Mouse (Mus musculus) limb, embryonic 12.5 days (tissue): ENCODE results near the gene Suox. TPM values are rescaled to one million over a fixed set of nuclear protein-coding genes. Genes with fewer than 3 reads are reported as not detected.

ENCODE experiments used
- ATAC-seq: fragments of 200-750 bp; cut with Nextera tagmentation; 2 replicates; pipeline ENCODE4 v1.8.0; 2017; ENCODE audit warnings: low read depth, moderate TSS enrichment; ENCODE audit not compliant: insufficient number of reproducible peaks, insufficient read depth, low FRiP score, low TSS enrichment
- H3K27ac ChIP-seq: fragments of 300-500 bp; sonication (generic); 2 replicates; pipeline ENCODE4 v1.5.1; 2016; ENCODE audit warnings: mild to moderate bottlenecking, moderate library complexity
- H3K27me3 ChIP-seq: fragments of 300-500 bp; sonication (generic); 2 replicates; pipeline ENCODE4 v1.6.1; 2016; ENCODE audit warnings: mild to moderate bottlenecking, moderate library complexity
- H3K36me3 ChIP-seq: fragments of 300-500 bp; sonication (generic); 2 replicates; pipeline ENCODE4 v1.6.1; 2016; ENCODE audit warnings: mild to moderate bottlenecking, moderate library complexity
- H3K4me1 ChIP-seq: fragments of 300-500 bp; sonication (generic); replicated peaks from 2 replicates; pipeline ENCODE4 v1.6.1; 2016
- H3K4me2 ChIP-seq: fragments of 300-500 bp; sonication (generic); 2 replicates; pipeline ENCODE4 v1.6.1; 2016; ENCODE audit warnings: mild to moderate bottlenecking, moderate library complexity
- H3K4me3 ChIP-seq: fragments of 300-500 bp; sonication (generic); replicated peaks from 2 replicates; pipeline ENCODE4 v1.5.1; 2016; ENCODE audit warnings: mild to moderate bottlenecking
- H3K9ac ChIP-seq: fragments of 300-500 bp; sonication (generic); replicated peaks from 2 replicates; pipeline ENCODE4 v1.6.1; 2016; ENCODE audit warnings: mild to moderate bottlenecking, moderate library complexity
- H3K9me3 ChIP-seq: fragments of 300-500 bp; sonication (generic); 2 replicates; pipeline ENCODE4 v1.6.1; 2016; ENCODE audit warnings: mild to moderate bottlenecking, moderate library complexity
- WGBS: fragments of 180-500 bp; shearing (Covaris S2); methylation state at CpG from one replicate; pipeline ENCODE4 v1.1.7; 2016; 5-methylcytosine and 5-hydroxymethylcytosine counted together
- polyA plus RNA-seq: library from polyadenylated mRNA; unstranded; fragments of >200 nt; fragmentation: Nextera tagmentation; extraction: Ambion mirVana; gene quantifications from 2 replicates; pipeline ENCODE4 v1.2.1, GENCODE M21; 2016

Suox gene
- polyA plus RNA-seq, 1 experiment from 2014 or later, result 14.7 TPM

- WGBS, result 62% methylated on average over 5 of the region's 5 CpGs
- Histone ChIP-seq H3K9ac (no peak overlapping the region), H3K4me3 (no peak overlapping the region), H3K4me1 (peaks cover 6% of the 10 kb centered on the region), H3K27ac (no peak overlapping the region), H3K4me2 (no peak overlapping the region), H3K36me3 (no peaks in the 10 kb centered on the region), H3K27me3 (no peaks in the 10 kb centered on the region; the same call in 1 of the 2 replicates), H3K9me3 (no peaks in the 10 kb centered on the region)
- no peak for ATAC-seq
Measured at GRCm38 (mm10) chr10:128663441-128664220, 10.2 kb downstream of the Suox start.

- Histone ChIP-seq H3K9ac (no peak overlapping the region), H3K27me3 (no peaks in the 10 kb centered on the region; the same call in 1 of the 2 replicates), H3K4me1 (no peaks in the 10 kb centered on the region), H3K36me3 (no peaks in the 10 kb centered on the region), H3K9me3 (no peaks in the 10 kb centered on the region), H3K4me3 (no peak overlapping the region), H3K4me2 (no peak overlapping the region), H3K27ac (no peak overlapping the region)
- no peak for ATAC-seq
Measured at GRCm38 (mm10) chr10:128662465-128662864, 11.4 kb downstream of the Suox start.

- Histone ChIP-seq H3K4me2 (no peak overlapping the region), H3K4me1 (no peaks in the 10 kb centered on the region), H3K4me3 (no peak overlapping the region), H3K36me3 (no peaks in the 10 kb centered on the region), H3K27ac (no peak overlapping the region), H3K9ac (no peak overlapping the region), H3K27me3 (no peaks in the 10 kb centered on the region), H3K9me3 (no peaks in the 10 kb centered on the region)
- ATAC-seq, result no peak
- 54% methylated on average over 9 of the region's 9 CpGs for WGBS
Measured at GRCm38 (mm10) chr10:128659490-128659889, 14.4 kb downstream of the Suox start.

- H3K9me3 ChIP-seq, result no peaks in the 10 kb centered on the region
- no peak for ATAC-seq
- H3K4me2 ChIP-seq, result no peak overlapping the region
- 49% methylated on average over 9 of the region's 9 CpGs for WGBS
- no peak overlapping the region for H3K9ac ChIP-seq
- H3K36me3 ChIP-seq, result no peaks in the 10 kb centered on the region
- no peak overlapping the region for H3K4me3 ChIP-seq
- H3K27ac ChIP-seq, result no peak overlapping the region
- H3K27me3 ChIP-seq, result no peaks in the 10 kb centered on the region
- H3K4me1 ChIP-seq, result no peaks in the 10 kb centered on the region
Measured at GRCm38 (mm10) chr10:128657844-128658243, 16.0 kb downstream of the Suox start.

- no peak overlapping the region for H3K27ac ChIP-seq
- H3K4me2 ChIP-seq, result no peak overlapping the region
- no peaks in the 10 kb centered on the region for H3K4me1 ChIP-seq
- ATAC-seq, result no peak
- no peaks in the 10 kb centered on the region for H3K9me3 ChIP-seq
- H3K36me3 ChIP-seq, result no peaks in the 10 kb centered on the region
- WGBS, result 89% methylated on average over 1 of the region's 1 CpGs
- no peak overlapping the region for H3K9ac ChIP-seq
- no peaks in the 10 kb centered on the region for H3K27me3 ChIP-seq
- no peak overlapping the region for H3K4me3 ChIP-seq
Measured at GRCm38 (mm10) chr10:128656731-128657130, 17.1 kb downstream of the Suox start.

- 75% methylated on average over 3 of the region's 3 CpGs for WGBS
- Histone ChIP-seq H3K4me1 (no peaks in the 10 kb centered on the region), H3K27ac (no peak overlapping the region), H3K9ac (no peak overlapping the region), H3K4me2 (no peak overlapping the region), H3K9me3 (no peaks in the 10 kb centered on the region), H3K27me3 (no peaks in the 10 kb centered on the region), H3K4me3 (no peak overlapping the region), H3K36me3 (no peaks in the 10 kb centered on the region)
- no peak for ATAC-seq
Measured at GRCm38 (mm10) chr10:128655254-128655653, 18.6 kb downstream of the Suox start.

- Histone ChIP-seq H3K9ac (no peak overlapping the region), H3K4me2 (no peak overlapping the region), H3K9me3 (no peaks in the 10 kb centered on the region), H3K36me3 (no peaks in the 10 kb centered on the region), H3K4me1 (no peaks in the 10 kb centered on the region), H3K27ac (no peak overlapping the region), H3K27me3 (no peaks in the 10 kb centered on the region), H3K4me3 (no peak overlapping the region)
- ATAC-seq, result no peak
- WGBS, result 70% methylated on average over 4 of the region's 4 CpGs
Measured at GRCm38 (mm10) chr10:128653866-128654265, 20.0 kb downstream of the Suox start.

- peaks cover 10% of the 10 kb centered on the region; the same call in 1 of the 2 replicates for H3K36me3 ChIP-seq
- no peaks in the 10 kb centered on the region for H3K9me3 ChIP-seq
- no peaks in the 10 kb centered on the region; the same call in 1 of the 2 replicates for H3K27me3 ChIP-seq
- WGBS, result 8% methylated on average over 12 of the region's 13 CpGs
- peak overlapping the region; percentile 83 for H3K27ac ChIP-seq
- H3K4me1 ChIP-seq, result peaks cover 29% of the 10 kb centered on the region
- peak overlapping the region; percentile 57 for H3K4me3 ChIP-seq
- peak; percentile 64 for ATAC-seq
- peak overlapping the region; percentile 71 for H3K9ac ChIP-seq
- peak overlapping the region; percentile 84 for H3K4me2 ChIP-seq
Measured at GRCm38 (mm10) chr10:128646139-128647089, 27.5 kb downstream of the Suox start.

GRCm38 (mm10) chr10:128645111-128646011 lies 28.5 kb downstream of the Suox start, which contains the start of gene Ikzf4:
Gene Ikzf4, minus strand, starts transcription at chr10:128645991.
- Histone ChIP-seq H3K27ac (peak within 1 kb of the TSS; percentile 83), H3K9ac (peak within 1 kb of the TSS; percentile 71), H3K9me3 (no peaks in the 10 kb centered on the region), H3K4me1 (peaks cover 29% of the 10 kb centered on the region), H3K4me3 (peak within 1 kb of the TSS; percentile 57), H3K36me3 (peaks cover 19% of the 10 kb centered on the region; the same call in 1 of the 2 replicates), H3K27me3 (no peaks in the 10 kb centered on the region; the same call in 1 of the 2 replicates), H3K4me2 (peak within 1 kb of the TSS; percentile 84)
- peak; percentile 66 for ATAC-seq
- 4% methylated on average over 36 of the region's 36 CpGs for WGBS

GRCm38 (mm10) chr10:128642749-128643148 lies 31.1 kb downstream of the Suox start:
- peaks cover 29% of the 10 kb centered on the region for H3K4me1 ChIP-seq
- H3K4me2 ChIP-seq, result no peak overlapping the region
- 76% methylated on average over 6 of the region's 6 CpGs for WGBS
- no peak overlapping the region for H3K9ac ChIP-seq
- no peaks in the 10 kb centered on the region; the same call in 1 of the 2 replicates for H3K27me3 ChIP-seq
- no peaks in the 10 kb centered on the region for H3K9me3 ChIP-seq
- ATAC-seq, result no peak
- peaks cover 37% of the 10 kb centered on the region; the same call in 1 of the 2 replicates for H3K36me3 ChIP-seq
- H3K27ac ChIP-seq, result no peak overlapping the region
- no peak overlapping the region for H3K4me3 ChIP-seq
